Mouse (Mus musculus) embryonic facial prominence, embryonic 12.5 days (tissue): ENCODE results near the gene Plekhg1. TPM values are rescaled to one million over a fixed set of nuclear protein-coding genes. Genes with fewer than 3 reads are reported as not detected.

Experiments used
- ATAC-seq: fragments of 200-750 bp; cut with Nextera tagmentation; 2 replicates; pipeline ENCODE4 v1.8.0; 2017; ENCODE audit not compliant: insufficient number of reproducible peaks, insufficient read depth, low FRiP score, low TSS enrichment
- H3K27ac ChIP-seq: fragments of 300-500 bp; sonication (generic); 2 replicates; pipeline ENCODE4 v1.5.1; 2016; ENCODE audit warnings: mild to moderate bottlenecking
- H3K27me3 ChIP-seq: fragments of 300-500 bp; sonication (generic); 2 replicates; pipeline ENCODE4 v1.6.1; 2016; ENCODE audit warnings: mild to moderate bottlenecking, moderate library complexity
- H3K36me3 ChIP-seq: fragments of 300-500 bp; sonication (generic); 2 replicates; pipeline ENCODE4 v1.6.1; 2016; ENCODE audit warnings: mild to moderate bottlenecking
- H3K4me1 ChIP-seq: fragments of 300-500 bp; sonication (generic); 2 replicates; pipeline ENCODE4 v1.6.1; 2016
- H3K4me2 ChIP-seq: fragments of 300-500 bp; sonication (generic); replicated peaks from 2 replicates; pipeline ENCODE4 v1.6.1; 2016; ENCODE audit warnings: mild to moderate bottlenecking, moderate library complexity
- H3K4me3 ChIP-seq: fragments of 300-500 bp; sonication (generic); 2 replicates; pipeline ENCODE4 v1.5.1; 2016; ENCODE audit warnings: mild to moderate bottlenecking
- H3K9ac ChIP-seq: fragments of 300-500 bp; sonication (generic); 2 replicates; pipeline ENCODE4 v1.6.1; 2016; ENCODE audit warnings: mild to moderate bottlenecking, moderate library complexity
- H3K9me3 ChIP-seq: fragments of 300-500 bp; sonication (generic); 2 replicates; pipeline ENCODE4 v1.6.1; 2016; ENCODE audit warnings: mild to moderate bottlenecking, moderate library complexity
- WGBS: fragments of 180-500 bp; shearing (Covaris S2); methylation state at CpG from one replicate; pipeline ENCODE4 v1.1.7; 2016; 5-methylcytosine and 5-hydroxymethylcytosine counted together
- polyA plus RNA-seq: library from polyadenylated mRNA; unstranded; fragments of >200 nt; fragmentation: Nextera tagmentation; extraction: Ambion mirVana; gene quantifications from 2 replicates; pipeline ENCODE4 v1.2.1, GENCODE M21; 2016

Gene Plekhg1
- polyA plus RNA-seq, 1 experiment from 2014 or later: 19.2 TPM

DNA sequence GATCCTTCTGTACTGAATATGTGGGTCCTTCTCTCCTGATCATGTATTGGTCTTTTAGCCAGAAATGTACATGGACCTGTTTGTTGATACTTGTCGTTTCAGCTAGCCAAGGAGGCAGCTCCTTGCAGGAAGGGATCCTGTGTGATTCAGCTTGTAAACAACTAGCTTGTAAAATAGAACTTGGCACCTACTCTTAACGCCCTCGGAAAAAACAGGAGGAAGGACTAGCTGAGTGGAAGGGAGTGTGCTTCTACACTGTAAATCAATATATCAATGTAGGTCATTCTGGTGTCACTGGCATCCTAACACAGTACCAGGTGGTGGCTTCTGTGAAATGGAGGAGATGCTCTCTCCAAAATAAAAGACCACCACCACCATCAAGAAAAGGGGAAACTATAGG is 157.9 kb downstream of the Plekhg1 start:
- Histone ChIP-seq H3K27me3 (no peaks in the 10 kb centered on the region), H3K9ac (no peak overlapping the region)
- 74% methylated on average over 3 of the region's 3 CpGs for WGBS

DNA sequence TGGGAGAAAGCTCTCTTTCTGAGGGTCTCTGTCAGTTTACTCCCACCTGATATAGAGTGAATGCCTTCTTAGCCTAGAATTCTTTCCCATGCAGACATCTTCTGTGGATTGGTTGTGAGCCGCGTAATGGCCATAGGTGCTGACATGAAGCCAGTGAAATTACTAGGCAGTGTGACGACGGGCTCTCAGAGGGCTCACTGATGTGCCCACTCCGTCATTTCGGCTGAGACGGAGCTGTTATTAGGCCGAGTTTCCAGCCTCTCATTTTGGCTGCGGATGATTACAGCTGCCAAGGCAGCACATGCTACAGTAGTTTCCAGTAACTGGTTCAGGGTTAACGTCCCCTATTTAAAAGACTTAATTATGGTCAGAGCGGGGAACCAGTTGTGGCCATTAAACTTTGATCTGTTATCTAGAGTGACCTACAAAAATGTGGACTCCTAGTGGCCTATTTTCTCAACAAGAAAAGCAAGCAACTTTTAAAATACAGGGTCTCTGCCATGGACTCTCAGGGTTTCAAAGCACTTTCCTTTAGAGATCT is 160.3 kb downstream of the Plekhg1 start:
- ATAC-seq: no peak
- Histone ChIP-seq H3K4me3 (no peak overlapping the region), H3K4me1 (no peaks in the 10 kb centered on the region), H3K27me3 (no peaks in the 10 kb centered on the region), H3K4me2 (no peak overlapping the region), H3K27ac (no peak overlapping the region), H3K9ac (no peak overlapping the region), H3K9me3 (no peaks in the 10 kb centered on the region), H3K36me3 (no peaks in the 10 kb centered on the region)
- WGBS: 66% methylated on average over 11 of the region's 11 CpGs

More for the DNA sequence above, 157.9 kb downstream of the Plekhg1 start:
- Histone ChIP-seq H3K36me3 (no peaks in the 10 kb centered on the region), H3K4me1 (peaks cover 8% of the 10 kb centered on the region; the same call in 1 of the 2 replicates), H3K9me3 (no peaks in the 10 kb centered on the region), H3K4me3 (no peak overlapping the region), H3K4me2 (no peak overlapping the region), H3K27ac (no peak overlapping the region)
- no peak for ATAC-seq

DNA sequence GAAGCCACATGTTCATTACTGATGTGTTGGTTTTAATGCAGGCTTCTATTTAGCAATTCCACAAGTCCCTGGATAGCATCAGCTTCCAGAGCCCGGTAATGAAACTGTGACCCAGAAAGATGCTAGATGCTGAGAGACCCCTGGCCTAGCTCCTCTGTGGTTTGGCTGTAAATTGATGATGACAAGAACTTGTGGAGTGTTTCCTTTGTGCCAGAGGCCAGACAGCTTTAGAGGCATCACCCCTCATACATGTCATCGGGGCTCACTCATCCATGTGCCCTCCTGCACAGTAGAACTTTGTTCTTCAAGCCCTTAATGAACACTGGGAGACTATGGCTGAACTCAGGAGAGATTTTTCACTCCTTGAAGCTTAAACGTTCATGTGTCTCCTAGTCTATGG is 165.6 kb downstream of the Plekhg1 start:
- no peaks in the 10 kb centered on the region for H3K9me3 ChIP-seq
- no peaks in the 10 kb centered on the region for H3K4me1 ChIP-seq
- H3K27me3 ChIP-seq: no peaks in the 10 kb centered on the region
- WGBS: 86% methylated on average over 3 of the region's 3 CpGs
- no peaks in the 10 kb centered on the region for H3K36me3 ChIP-seq
- H3K4me3 ChIP-seq: no peak overlapping the region
- no peak overlapping the region for H3K4me2 ChIP-seq
- ATAC-seq: 0 out of 2 replicates have a peak, but pooled peaks have one; percentile 15
- no peak overlapping the region for H3K9ac ChIP-seq
- no peak overlapping the region for H3K27ac ChIP-seq

DNA sequence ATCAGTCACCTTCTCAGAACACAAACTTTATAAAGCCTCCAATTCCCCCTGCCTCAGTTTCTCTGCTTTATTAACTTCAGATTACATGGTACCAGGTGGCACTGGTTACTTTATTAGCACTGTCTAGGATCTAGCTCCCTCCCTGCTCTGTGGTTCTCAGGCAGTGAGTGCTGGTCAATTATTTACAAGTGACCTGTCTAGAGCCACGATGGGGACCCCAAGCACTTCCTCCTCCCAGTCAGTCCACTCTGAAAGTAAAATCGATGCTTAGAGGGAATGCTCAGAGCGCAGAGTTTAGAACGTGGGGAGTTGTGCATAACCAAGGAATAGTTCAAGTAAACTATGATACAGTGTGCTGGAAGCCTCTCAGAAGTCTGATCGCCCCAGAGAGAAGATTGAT is 173.9 kb downstream of the Plekhg1 start:
- H3K9ac ChIP-seq: no peak overlapping the region
- no peaks in the 10 kb centered on the region for H3K9me3 ChIP-seq
- H3K4me1 ChIP-seq: no peaks in the 10 kb centered on the region
- no peak for ATAC-seq
- H3K36me3 ChIP-seq: no peaks in the 10 kb centered on the region
- H3K27me3 ChIP-seq: no peaks in the 10 kb centered on the region
- no peak overlapping the region for H3K4me3 ChIP-seq
- WGBS: 76% methylated on average over 5 of the region's 5 CpGs
- no peak overlapping the region for H3K27ac ChIP-seq
- H3K4me2 ChIP-seq: no peak overlapping the region

DNA sequence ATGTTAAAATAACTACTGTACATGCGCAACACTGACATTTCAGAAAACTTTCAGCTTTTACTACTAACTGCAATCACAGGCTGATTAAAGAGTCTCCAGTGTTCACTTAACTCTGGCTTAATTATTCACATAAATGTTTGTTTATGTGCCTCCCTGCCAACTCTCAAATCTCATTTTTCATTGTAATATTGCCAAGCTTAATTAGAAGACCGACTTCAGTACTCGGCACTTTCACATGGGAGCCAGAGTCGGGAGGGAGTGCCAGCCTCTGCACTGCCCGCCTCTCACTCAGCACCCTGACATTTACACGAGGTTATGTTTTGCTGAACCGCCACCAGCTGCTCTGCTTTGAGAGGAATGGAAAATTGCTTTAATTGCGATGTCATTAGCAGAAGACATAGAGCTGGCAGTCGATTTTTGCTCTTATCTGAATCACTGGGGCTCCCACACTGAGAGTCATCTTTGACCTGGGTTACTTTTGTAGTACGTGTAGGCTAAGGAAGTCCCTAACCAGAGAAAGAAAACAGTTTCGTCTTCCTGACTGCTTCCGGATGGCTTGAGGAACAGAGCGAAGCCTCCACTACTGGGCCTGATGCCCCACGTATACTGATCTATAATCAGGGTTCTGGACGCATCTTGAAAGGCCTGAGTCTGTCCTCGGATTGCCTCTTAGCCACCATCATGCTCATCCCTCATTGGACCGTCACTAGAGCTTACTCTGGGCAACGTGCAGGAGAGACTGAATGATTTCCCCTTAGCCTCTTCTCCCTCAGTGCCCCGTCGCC is 180.4 kb downstream of the Plekhg1 start:
- H3K4me1 ChIP-seq: no peaks in the 10 kb centered on the region
- no peak overlapping the region for H3K27ac ChIP-seq
- H3K4me2 ChIP-seq: no peak overlapping the region
- H3K9ac ChIP-seq: no peak overlapping the region
- 68% methylated on average over 20 of the region's 20 CpGs for WGBS
- H3K4me3 ChIP-seq: no peak overlapping the region
- ATAC-seq: no peak
- H3K9me3 ChIP-seq: no peaks in the 10 kb centered on the region
- H3K36me3 ChIP-seq: no peaks in the 10 kb centered on the region
- no peaks in the 10 kb centered on the region for H3K27me3 ChIP-seq

DNA sequence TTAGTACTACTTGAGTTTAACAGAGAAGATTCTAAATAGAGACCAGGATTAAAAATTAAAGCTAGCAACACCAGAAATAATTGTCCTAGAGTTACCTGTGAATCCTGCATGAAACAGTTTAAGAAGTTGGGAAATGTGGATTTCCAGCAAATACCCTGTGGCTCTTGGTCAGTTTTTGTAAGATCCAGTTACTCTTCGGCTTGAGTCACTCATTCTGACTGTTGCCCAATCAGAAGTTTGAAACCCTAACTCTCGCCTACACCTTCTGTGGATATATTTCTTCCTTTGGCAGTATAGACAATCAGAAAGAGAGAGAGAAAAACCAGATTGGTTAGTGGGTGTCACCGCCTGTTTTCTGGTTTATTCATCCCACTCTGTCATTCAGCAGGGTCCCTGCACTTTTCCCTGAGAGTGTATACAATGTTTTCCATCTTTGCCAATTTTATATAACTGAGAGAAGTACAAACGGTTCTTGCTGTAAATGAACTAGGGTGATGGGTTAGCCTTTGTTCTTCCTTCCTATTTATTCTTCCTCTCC is 187.9 kb downstream of the Plekhg1 start:
- H3K9ac ChIP-seq: no peak overlapping the region
- peaks cover 6% of the 10 kb centered on the region; the same call in 1 of the 2 replicates for H3K4me1 ChIP-seq
- H3K4me3 ChIP-seq: no peak overlapping the region
- H3K27me3 ChIP-seq: no peaks in the 10 kb centered on the region
- H3K4me2 ChIP-seq: no peak overlapping the region
- no peaks in the 10 kb centered on the region for H3K9me3 ChIP-seq
- no peak for ATAC-seq
- WGBS: 75% methylated on average over 4 of the region's 4 CpGs
- H3K27ac ChIP-seq: no peak overlapping the region
- H3K36me3 ChIP-seq: peaks cover 5% of the 10 kb centered on the region

DNA sequence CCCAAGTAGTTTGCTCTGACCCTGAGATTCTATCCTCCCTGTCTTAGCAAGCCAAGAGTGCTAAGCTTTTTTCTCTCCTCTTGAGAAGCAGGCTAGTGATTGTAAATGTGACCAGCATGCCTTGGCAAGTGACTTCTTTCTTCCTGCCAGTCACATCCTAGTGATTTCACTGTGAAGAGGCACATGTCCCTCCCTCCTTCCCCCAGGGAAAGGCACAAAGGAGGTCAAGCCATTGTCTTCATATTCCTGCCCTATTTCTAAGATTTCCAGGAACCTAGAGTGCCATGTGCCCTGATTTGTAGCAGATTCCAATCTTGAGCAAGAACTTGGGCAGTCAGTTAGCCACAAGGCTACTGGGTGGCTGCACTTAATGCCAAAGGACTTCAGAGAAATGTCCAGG is 191.7 kb downstream of the Plekhg1 start:
- Histone ChIP-seq H3K9ac (no peak overlapping the region), H3K4me2 (no peak overlapping the region), H3K4me3 (no peak overlapping the region), H3K27ac (no peak overlapping the region), H3K27me3 (no peaks in the 10 kb centered on the region), H3K36me3 (peaks cover 5% of the 10 kb centered on the region), H3K9me3 (no peaks in the 10 kb centered on the region), H3K4me1 (peaks cover 13% of the 10 kb centered on the region; the same call in 1 of the 2 replicates)
- ATAC-seq: no peak

DNA sequence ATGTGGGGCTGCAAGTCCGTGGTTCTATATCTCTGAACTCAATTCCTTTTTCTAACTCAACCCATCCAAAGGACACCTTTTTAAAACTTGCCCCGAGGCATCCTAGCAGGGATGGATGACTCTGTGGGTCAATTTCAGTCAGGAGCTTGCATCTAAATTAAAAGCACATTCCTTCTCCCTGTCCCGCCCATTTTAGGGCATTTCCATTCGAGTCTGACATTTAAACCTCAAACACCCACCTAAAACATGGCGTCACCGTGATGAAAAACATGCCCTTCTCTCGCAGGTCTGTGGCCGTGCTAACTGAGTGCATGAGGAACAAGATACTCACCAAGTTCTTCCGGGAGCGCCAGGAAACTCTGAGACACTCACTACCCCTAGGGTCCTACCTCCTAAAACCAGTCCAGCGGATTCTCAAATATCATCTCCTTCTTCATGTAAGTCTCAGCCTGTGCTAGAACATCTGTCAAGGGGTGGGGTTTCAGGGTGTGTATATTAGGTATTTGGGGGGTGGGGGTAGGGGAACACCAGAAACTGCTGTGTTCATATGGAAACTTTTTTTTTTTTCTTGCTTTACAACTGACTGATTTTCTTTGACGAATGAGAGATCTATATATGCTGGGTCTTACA is 193.3 kb downstream of the Plekhg1 start:
- WGBS: 27% methylated on average over 12 of the region's 12 CpGs
- peaks cover 5% of the 10 kb centered on the region for H3K36me3 ChIP-seq
- H3K9me3 ChIP-seq: no peaks in the 10 kb centered on the region
- H3K27me3 ChIP-seq: no peaks in the 10 kb centered on the region
- H3K27ac ChIP-seq: no peak overlapping the region
- ATAC-seq: no peak
- H3K4me3 ChIP-seq: no peak overlapping the region
- no peak overlapping the region for H3K4me2 ChIP-seq
- no peak overlapping the region for H3K9ac ChIP-seq
- H3K4me1 ChIP-seq: peaks cover 13% of the 10 kb centered on the region; the same call in 1 of the 2 replicates

DNA sequence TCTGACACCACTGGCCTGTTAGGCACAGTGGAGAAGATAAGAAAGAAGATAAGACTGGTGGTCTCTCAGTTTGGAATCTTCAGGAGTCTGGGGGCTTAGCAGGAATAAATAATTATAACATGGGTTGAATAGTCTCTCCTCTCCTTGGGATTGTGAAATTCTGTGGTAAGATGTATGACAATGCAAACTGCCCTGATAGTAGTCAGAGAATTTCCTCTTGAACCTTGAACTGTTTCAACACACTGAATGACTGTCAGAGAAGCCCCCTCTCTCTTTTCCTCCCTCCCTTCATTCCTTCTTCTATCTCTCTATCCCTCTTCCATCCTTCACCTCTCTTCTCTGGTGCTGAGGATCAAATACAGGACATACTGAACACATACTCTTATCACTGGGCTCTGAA is 196.7 kb downstream of the Plekhg1 start:
- no peak overlapping the region for H3K4me2 ChIP-seq
- H3K9me3 ChIP-seq: no peaks in the 10 kb centered on the region
- peaks cover 12% of the 10 kb centered on the region for H3K36me3 ChIP-seq
- no peaks in the 10 kb centered on the region for H3K27me3 ChIP-seq
- no peak for ATAC-seq
- no peak overlapping the region for H3K4me3 ChIP-seq
- H3K27ac ChIP-seq: no peak overlapping the region
- peaks cover 20% of the 10 kb centered on the region; the same call in 1 of the 2 replicates for H3K4me1 ChIP-seq
- no peak overlapping the region for H3K9ac ChIP-seq

DNA sequence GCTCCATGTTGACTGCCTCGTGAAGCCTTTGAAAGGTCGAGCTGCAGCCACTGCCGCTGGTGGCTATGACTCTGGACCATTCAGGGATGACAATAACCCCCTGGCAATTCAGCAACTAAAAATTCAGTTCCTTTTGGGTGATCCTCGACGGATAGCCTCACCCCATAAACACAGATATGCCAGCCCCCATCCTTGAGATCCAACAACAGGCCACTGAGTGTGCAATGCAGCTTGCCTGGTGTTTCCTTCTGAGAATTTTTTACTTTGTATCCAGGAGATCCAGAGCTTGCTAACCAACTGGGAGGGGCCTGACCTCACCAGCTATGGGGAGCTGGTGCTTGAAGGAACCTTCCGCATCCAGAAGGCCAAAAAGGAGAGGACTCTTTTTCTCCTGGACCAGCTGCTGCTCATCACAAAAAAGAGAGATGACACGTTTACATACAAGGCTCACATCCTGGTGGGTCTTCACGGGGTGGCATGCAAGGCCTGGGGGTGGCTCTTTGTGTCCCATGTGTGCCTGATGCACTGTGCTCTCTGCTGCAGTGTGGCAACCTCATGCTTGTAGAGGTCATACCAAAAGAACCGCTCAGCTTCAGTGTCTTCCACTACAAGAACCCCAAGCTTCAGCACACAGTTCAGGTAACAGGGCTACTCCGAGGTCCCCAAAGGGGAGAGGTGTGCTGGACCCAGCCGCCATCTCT is 199.9 kb downstream of the Plekhg1 start:
- no peak for ATAC-seq
- Histone ChIP-seq H3K27ac (no peak overlapping the region), H3K9me3 (no peaks in the 10 kb centered on the region), H3K9ac (no peak overlapping the region), H3K4me3 (no peak overlapping the region), H3K36me3 (peaks cover 12% of the 10 kb centered on the region), H3K4me2 (no peak overlapping the region), H3K4me1 (peaks cover 11% of the 10 kb centered on the region; the same call in 1 of the 2 replicates), H3K27me3 (no peaks in the 10 kb centered on the region)
- 89% methylated on average over 11 of the region's 11 CpGs for WGBS

DNA sequence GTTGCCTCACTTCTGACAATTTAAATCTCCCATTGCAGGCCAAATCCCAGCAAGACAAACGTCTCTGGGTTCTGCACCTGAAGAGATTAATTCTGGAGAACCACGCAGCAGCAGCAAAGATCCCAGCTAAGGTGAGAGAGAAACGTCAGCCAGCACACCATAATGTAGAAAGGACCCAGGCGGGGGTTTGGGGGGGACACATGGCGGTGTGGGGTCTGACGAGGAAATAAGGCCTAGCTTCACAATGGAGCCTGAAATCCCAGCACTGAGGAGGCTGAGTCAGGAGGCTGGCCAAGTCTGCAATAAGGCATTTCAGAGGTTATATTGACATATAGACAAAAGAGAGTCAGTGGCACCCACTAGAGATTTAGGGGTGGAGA is 200.4 kb downstream of the Plekhg1 start:
- Histone ChIP-seq H3K9me3 (no peaks in the 10 kb centered on the region), H3K36me3 (peaks cover 12% of the 10 kb centered on the region), H3K4me2 (no peak overlapping the region), H3K27me3 (no peaks in the 10 kb centered on the region), H3K4me3 (no peak overlapping the region), H3K9ac (no peak overlapping the region), H3K27ac (no peak overlapping the region), H3K4me1 (peaks cover 11% of the 10 kb centered on the region; the same call in 1 of the 2 replicates)
- no peak for ATAC-seq
- WGBS: 90% methylated on average over 6 of the region's 6 CpGs
